Mouse (Mus musculus) CD4-positive, CD25-positive, alpha-beta regulatory T cell, adult 4 months (primary cell): Measurements from ENCODE around the gene Topbp1. TPM values are rescaled to one million over a fixed set of nuclear protein-coding genes. Genes with fewer than 3 reads are reported as not detected.

ENCODE experiments used
- ATAC-seq: one replicate; pipeline ENCODE4 v1.8.0; 2017
- polyA plus RNA-seq, 2 experiments: library from polyadenylated mRNA; unstranded; fragments of 100-300 nt; shearing (Covaris generic); gene quantifications; one replicate each; pipeline ENCODE4 v1.2.1; 2017

The Topbp1 gene
- polyA plus RNA-seq, 2 experiments from 2014 or later: 25.0 to 27.5 TPM

GRCm38 (mm10) chr9:103387011-103387653, 82.1 kb downstream of the Topbp1 start:
- no peak for ATAC-seq

- no peak for ATAC-seq
Observed at GRCm38 (mm10) chr9:103389261-103389660, 84.2 kb downstream of the Topbp1 start.

- no peak for ATAC-seq
Observed at GRCm38 (mm10) chr9:103391796-103392372, 86.9 kb downstream of the Topbp1 start.

- no peak for ATAC-seq
Observed at GRCm38 (mm10) chr9:103393256-103393655, 88.2 kb downstream of the Topbp1 start.

- no peak for ATAC-seq
Observed at GRCm38 (mm10) chr9:103398509-103399157, 93.6 kb downstream of the Topbp1 start.

Other genes with a start within 250 kb of the Topbp1 start
- 10 to 100 TPM in 1 of 2 experiments, 1 to 10 TPM in 1; 9.8 to 13.3 TPM for gene Rab6b, start 193.4 kb upstream of the Topbp1 start, polyA plus RNA-seq
- gene Srprb, start 103.1 kb upstream of the Topbp1 start, polyA plus RNA-seq: 10 to 100 TPM; 33.7 to 43.1 TPM
- 1 to 10 TPM; 1.5 to 4.2 TPM for gene Gm20425, start 74.9 kb upstream of the Topbp1 start, polyA plus RNA-seq
- gene Trf, start 74.8 kb upstream of the Topbp1 start, polyA plus RNA-seq: 1 to 10 TPM; 3.0 to 5.8 TPM
- not detected for gene 1300017J02Rik, start 133 bp upstream of the Topbp1 start, polyA plus RNA-seq
- gene Cdv3, start 60.6 kb downstream of the Topbp1 start, polyA plus RNA-seq: 100 to 1,000 TPM in 1 of 2 experiments, 10 to 100 TPM in 1; 97.5 to 227 TPM
- 1 to 10 TPM in 1 of 2 experiments, under 1 TPM in 1; 0.54 to 4.1 TPM for gene Bfsp2, start 175.2 kb downstream of the Topbp1 start, polyA plus RNA-seq